Mouse (Mus musculus) urinary bladder, adult 2 months (tissue): ENCODE results near the gene Mycbp2. TPM values are rescaled to one million over a fixed set of nuclear protein-coding genes. Genes with fewer than 3 reads are reported as not detected.

Experiments used
- DNase-seq: peaks from one replicate; pipeline ENCODE4 v3.0.0; 2022; ENCODE audit warnings: low spot score
- polyA plus RNA-seq: library from polyadenylated mRNA; depleted of rRNA; stranded (reverse); fragments of >200 nt; gene quantifications from 2 replicates; pipeline ENCODE4 v1.2.3, GENCODE M21; 2012; rRNA removed

Gene Mycbp2
- polyA plus RNA-seq, 1 experiment: 51.1 TPM

GRCm38 (mm10) chr14:103075166-103075565 is 271.4 kb downstream of the Mycbp2 start:
- no peak for DNase-seq

GRCm38 (mm10) chr14:103073825-103074224 is 272.8 kb downstream of the Mycbp2 start:
- DNase-seq: no peak

- no peak for DNase-seq
Measured at GRCm38 (mm10) chr14:103072731-103073130, 273.9 kb downstream of the Mycbp2 start.

GRCm38 (mm10) chr14:103071471-103071870 is 275.1 kb downstream of the Mycbp2 start:
- no peak for DNase-seq

GRCm38 (mm10) chr14:103070790-103071189 is 275.8 kb downstream of the Mycbp2 start:
- DNase-seq: no peak

- DNase-seq: peak; percentile 85
Measured at GRCm38 (mm10) chr14:103069864-103070611, 276.6 kb downstream of the Mycbp2 start, which contains the start of gene Cln5. Cln5 (plus strand) TSS chr14:103070216.

GRCm38 (mm10) chr14:103069465-103069863 is 277.1 kb downstream of the Mycbp2 start:
- no peak for DNase-seq

- peak; percentile 44 for DNase-seq
Measured at GRCm38 (mm10) chr14:103065294-103066167, 281.1 kb downstream of the Mycbp2 start.

Other genes with a start within 250 kb of the Mycbp2 start
- 78.0 and 82.6 TPM in 2 replicates for gene Fbxl3, start 247.2 kb downstream of the Mycbp2 start, polyA plus RNA-seq
- gene Scel, start 166.5 kb upstream of the Mycbp2 start, polyA plus RNA-seq: 1.0 and 1.1 TPM in 2 replicates